Mouse (Mus musculus) monocyte, adult 2 months (primary cell): Measurements from ENCODE around the gene Mrpl36.

Source experiments
- DNase-seq, 2 experiments: peaks; one replicate each; pipeline ENCODE4 v3.0.0; 2022; ENCODE audit warnings: low spot score in 2 of 2, low read depth in 1 of 2

Mrpl36 gene

DNA sequence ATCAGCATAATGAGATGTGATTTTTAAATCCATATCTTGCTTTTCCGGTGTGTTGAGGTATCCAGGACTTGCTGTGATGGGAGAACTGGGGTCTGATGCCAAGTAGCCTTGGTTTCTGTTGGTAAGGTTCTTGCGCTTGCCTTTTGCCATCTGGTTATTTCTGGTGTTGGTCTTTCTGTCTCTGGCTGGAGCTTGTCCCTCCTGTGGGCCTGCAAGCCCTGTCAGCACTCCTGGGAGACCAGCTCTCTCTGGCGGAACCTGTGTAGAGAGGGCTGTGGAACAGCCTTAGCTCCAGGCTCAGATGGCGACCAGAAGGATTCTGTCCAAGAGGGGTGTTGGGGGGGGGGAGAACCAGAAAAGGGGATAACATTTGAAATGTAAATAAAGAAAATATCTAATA is 18.4 kb downstream of the Mrpl36 start:
- DNase-seq = no peak

DNA sequence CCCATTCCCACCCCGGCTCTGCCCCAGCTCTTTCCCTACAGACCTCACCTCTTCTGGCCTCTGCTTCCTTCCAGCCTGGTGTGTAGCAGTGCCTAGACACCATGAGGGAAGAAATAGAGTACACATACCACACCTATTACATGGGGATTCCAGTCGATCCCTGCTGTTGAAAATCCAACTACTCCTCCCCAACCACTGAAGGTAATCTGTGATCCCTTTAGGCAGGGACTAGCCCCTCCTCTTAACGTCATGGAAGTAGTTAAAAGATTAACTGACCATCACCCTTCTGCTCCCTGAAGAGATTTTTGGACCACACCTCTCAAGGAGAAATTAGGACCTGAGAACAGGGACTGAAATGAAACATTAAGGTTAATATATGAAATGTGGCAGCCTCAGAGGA is 18.9 kb downstream of the Mrpl36 start:
- DNase-seq = no peak

DNA sequence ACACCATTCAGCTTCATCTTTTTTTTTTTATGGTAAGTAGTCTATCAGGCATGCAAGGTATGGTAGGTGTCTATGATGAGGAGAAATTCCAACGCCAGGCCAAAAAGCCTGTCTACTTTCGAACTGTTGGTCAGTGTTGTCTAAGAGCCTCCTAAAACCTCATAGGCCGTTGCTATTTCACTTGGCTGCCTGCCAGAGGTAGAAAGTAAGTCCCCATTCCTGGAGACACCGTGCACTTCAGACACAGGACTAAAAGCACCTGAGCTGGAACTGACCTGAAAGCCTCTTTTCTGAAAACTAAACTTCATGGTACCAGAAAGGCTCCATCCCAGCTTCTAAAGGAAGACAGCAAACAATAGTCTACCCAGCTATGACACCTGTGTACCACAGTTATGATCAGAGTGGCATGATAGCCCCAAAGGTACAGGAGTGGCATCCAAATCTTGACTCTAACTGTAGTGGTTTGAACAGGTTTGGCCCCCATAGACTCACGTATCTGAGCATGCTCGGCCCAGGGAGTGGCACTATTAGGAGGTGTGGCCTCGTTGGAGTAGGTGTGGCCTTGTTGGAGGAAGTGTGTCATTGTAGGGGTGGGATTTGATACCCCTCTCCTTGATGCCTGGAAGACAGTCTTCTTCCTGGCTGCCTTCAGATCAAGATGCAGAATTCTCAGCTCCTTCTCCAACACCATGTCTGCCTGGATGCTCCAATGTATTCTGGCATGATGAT is 19.8 kb downstream of the Mrpl36 start:
- DNase-seq = no peak

DNA sequence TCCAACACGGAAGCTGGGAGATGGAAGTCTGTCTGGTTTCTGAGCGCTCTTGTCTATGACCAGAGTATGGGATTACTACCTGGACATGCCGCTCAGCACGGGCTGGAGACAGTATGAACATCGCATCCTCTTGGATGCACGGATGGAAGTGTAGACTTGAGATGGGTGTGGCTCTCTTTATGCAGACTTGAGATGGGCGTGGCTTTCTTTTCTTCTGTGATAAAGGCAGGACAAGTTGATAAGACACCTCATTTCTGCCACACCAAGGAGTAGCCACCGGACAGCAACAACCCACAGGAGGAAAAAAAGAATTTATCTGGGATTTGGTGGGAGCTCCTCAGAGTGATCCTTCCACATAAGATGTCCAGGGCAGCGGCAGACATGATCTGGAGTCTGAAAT is 22.4 kb downstream of the Mrpl36 start:
- no peak for DNase-seq

DNA sequence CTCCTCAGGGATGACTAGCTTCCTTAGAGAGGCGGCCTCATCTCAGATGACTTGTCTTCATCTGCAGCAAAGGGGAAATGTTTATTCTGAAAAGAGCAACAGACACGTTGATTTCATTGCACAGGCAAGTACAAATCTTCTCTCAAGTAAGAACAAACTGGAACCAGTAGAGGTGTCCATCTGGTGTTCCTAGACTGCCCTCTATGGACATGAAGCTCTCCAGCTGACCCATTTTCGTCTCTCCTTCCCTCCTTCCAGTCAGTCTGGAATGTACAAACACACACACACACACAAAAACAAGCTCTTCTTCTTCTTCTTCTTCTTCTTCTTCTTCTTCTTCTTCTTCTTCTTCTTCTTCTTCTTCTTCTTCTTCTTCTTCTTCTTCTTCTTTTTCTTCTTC is 23.6 kb downstream of the Mrpl36 start:
- DNase-seq = no peak

DNA sequence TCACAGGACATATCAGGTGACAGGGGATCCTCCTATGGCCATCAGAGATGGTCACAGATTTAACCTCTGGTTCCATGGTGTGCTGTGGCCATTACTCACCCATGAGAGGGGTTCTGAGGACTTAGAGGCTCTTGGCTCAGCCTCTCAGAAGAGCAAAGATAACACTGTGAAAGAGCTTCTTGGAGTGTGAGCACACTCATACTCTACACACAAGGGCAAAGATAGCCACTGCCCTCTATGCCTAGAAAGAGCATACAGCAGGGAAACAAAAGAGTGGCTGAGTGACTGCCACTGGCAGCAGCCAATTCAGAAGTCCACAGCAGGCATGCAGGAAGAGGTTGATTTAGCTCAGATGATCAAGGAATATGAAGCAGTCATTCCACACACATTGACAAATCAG is 24.2 kb downstream of the Mrpl36 start:
- DNase-seq = no peak

DNA sequence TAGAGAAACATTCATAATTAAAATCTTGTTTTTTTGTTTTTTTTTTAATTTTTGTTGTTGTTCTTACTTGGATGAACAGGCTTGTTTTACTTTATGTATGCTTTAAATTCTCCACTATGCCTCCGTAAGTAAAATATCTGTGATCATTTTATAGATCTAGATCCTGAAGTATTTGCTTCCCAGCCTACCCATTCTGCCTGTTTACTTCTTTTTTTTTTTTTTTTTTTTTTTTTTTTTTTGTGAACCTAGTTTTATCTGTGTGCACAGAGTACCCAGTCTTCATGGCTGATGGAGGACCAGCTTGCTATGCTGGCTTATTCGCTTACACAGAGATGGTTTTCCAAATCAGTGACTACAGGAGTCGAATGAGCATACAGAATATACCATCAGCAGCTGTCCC is 28.8 kb downstream of the Mrpl36 start:
- DNase-seq = no peak

DNA sequence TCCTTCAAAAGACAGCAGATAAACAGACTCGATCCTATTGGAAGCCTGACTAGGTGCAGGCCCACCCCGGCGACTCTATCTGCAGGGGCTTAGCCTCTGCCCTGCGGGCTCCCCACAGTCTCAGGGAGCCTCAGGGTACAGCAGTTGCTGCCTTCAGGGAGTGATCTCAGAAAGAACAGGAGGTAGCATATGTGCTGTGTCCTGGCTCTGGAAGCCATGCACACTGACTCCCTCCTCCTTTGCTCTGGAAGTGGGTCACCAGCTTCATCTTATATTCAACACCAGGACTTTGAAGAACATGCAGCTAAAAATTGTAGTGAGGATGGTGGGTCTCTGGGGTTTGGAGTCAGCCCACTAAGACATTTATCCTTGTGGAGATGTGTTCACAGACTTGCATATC is 45.1 kb downstream of the Mrpl36 start:
- no peak for DNase-seq

DNA sequence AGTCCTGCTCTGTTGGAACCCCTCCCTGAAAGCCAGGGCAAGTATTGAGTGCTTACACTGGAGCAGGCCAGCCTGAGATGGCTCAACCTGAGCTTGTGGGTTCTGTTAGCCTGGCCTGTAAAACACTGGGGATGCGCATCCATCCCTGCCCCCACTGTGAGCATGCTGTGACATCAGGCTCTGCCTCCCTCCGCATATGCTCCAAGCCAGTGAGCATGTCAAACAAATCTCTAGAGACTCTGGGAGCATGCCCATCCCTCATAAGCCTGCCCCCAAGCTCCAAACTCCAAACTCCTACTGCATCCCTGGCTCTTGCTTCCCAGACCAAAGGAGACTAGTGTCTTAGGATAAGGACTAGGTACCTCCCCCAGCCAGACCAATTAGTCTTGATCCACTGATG is 46.3 kb downstream of the Mrpl36 start:
- DNase-seq = no peak

DNA sequence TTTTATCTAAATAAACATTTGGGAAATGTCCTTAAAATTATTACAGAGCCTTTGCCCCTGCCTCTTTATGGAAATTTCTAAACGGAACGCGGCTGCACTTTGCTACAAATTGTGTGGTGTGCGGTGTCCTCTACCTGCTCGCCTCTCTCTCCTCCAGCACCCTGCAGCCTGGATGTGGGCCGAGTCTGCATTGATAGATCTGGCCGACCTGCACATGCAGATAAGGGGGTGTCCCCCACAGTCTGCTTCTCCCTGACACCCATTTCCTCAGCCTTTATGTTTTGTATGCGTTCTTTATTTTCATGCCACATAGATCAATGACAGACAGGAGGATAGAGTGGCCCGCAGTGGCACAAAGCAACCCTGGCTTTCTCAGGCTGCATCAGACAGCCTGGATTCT is 49.3 kb downstream of the Mrpl36 start:
- no peak for DNase-seq
